Mouse (Mus musculus) left cerebral cortex, postnatal 4 days (tissue): ENCODE measurements around the gene Gcnt3. TPM values are rescaled to one million over a fixed set of nuclear protein-coding genes. Genes with fewer than 3 reads are reported as not detected.
"Not testable (repeated sequence)": the region's sequence is repeated elsewhere in the genome, so short reads cannot be mapped to it uniquely, and the experiment has no call there.

Experiments
- DNase-seq: peaks from one replicate; pipeline ENCODE4 v3.0.0-alpha.2; 2022
- intact Hi-C: fragments of 180-260 bp; cut with DNase I; formaldehyde crosslinking; loops from one replicate; pipeline ENCODE4 v1.15.1; 2025
- total RNA-seq, 2 experiments: library from RNA; stranded (reverse); gene quantifications; 2 replicates each; pipeline ENCODE4 v1.2.3; 2021

Gene Gcnt3
- total RNA-seq, 2 experiments from 2014 or later: not detected

DNA sequence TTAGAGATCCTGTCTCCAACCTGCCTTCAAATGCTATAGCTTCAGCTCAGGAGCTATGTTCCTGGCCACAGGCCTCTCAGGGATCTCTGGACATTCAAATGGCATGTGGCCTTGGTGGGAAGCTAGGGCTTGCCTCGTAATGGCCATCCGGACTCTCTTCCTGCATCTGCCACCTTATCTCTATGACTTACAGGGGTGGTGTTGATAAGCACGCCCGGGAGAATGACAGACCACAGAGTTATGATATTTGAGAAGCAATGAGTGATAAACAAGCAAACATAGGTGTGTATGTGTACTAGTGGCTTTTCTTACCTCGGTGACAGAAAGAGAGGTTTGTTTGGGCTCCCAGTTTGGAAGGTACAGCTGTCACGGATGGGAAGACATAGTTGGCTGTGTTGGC lies 8.4 kb upstream of the Gcnt3 start:
- intact Hi-C loops: no loop called here
- no peak for DNase-seq

DNA sequence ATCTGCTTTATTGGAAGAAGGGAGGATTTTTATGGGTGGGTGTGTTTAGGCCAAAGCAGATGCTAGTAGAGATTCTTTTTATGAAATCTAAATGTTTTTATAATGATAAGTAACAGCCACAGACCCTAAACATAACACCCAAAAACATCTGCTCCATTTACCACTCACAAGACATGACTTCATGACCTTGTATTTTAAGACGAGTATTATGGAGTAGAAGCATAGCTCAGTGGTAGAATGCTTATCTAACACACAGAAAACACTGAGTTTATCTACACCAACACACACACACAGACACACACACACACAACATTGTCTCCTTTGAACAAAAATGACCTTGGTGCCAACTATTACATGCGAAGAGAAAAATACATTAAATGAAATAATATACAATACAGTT lies 7.0 kb upstream of the Gcnt3 start:
- intact Hi-C loops: no loop called here
- no peak for DNase-seq

DNA sequence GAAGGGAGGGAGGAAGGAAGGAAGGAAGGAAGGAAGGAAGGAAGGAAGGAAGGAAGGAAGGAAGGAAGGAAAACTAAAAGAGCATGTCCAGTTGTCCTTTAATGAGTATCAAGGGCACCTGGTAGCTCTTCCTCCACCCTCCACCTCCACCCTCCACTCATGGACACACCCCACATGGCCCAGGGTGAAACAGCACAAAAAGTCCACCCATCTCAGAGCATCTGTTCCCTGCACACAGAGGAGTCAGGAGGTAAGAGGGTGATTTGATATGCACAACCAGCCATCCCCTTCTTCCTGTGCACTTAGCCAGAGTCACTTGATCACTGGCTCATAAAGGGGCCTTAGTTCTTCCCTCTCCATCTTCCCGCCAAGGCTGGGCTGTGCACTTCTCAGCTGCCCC lies 5.0 kb upstream of the Gcnt3 start:
- no peak for DNase-seq
- intact Hi-C loops: no loop called here

DNA sequence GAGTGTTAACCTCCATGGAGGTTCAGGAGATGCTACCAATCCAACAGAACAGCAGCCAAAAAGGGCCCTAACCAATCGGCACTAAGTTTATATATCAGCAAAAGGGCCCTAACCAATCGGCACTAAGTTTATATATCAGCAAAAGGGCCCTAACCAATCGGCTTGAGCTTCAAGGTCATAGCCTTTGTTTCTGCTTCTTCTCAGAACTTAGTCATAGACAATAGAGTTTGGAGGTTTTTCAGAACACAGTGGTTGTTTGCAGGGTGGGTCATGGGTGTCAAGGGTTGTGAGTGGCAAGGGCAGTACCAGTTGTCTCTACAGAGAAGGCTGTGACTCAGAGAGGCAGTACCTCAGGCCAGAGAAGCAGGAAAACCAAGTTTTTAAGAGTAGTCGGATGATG lies 4.2 kb upstream of the Gcnt3 start:
- intact Hi-C loops: no loop called here
- DNase-seq: no peak

DNA sequence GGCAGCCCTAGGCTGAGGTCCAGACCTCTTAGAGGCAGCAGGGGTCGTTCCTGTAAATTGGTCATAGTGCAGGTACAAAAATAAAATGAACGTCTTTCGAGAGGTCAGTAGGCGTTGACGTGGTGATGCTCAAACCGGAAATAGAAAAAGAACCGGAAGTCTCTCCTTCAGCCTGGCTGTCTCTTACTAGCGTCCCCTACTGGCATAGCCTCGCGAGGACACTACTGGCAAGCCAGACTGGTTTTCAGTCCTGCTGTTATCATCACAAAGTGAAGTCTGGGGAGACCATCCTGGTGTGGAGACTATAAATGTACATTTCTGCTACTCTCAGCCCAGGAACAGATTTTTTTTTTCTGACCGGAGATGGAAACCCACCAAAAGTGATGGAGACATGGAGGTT lies 2.7 kb upstream of the Gcnt3 start:
- intact Hi-C loops: no loop called here
- no peak for DNase-seq

DNA sequence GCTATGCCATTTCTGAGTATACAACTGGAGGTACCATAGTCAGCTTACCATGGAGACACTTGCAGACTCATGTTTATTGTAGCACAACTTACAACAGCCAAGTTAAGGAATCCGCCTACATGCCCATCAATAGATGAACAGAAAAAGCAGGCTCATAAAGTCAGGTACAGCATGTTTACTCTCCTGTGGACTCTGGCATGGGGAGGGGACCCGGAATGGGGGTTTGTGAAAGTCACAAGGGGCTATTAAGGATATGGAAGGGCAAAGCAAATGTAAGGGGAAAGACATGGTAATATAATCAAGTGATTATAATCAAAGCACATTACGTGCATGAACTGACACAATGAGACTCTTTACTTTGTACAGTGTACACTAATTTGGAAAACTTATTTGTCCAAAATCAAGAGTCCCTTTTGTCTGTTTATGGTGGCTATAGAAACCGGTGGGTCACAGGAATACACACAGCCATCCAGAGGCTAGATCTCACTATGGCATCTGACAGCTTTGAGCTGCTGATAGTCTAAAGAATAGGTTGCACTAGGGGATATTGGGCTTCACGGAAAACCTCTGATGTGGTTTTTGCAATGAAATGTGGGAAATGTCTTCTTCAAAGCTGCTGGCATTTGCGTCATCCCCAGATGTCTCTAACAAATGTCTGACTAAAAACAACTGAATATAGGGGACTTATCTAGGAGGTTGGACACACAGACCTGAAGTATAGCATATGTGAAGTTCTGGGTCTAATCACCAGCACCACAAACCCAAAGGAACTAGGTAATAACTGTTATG lies 1.9 kb upstream of the Gcnt3 start:
- intact Hi-C loops: no loop called here
- no peak for DNase-seq

DNA sequence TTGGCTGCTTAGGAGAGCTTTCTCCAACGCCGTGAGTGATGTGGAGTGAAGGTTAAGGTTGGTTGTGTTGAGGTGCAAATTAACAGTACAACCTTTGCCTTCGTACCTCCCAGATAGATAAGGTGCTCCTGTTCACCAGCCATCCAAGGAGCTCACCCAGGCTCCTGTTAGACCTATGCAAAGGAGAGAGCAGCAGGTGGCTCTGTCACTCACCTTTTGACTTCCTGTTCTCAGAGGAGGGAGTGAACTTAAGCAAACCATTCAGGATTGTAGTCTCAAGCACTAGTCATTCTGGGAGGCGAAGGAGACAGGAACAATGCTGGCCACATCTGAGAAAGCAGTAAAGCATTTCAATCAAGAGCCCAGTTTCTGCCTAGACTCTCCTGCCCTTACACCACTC lies 1.2 kb downstream of the Gcnt3 start:
- DNase-seq: no peak
- intact Hi-C loops: no loop called here

DNA sequence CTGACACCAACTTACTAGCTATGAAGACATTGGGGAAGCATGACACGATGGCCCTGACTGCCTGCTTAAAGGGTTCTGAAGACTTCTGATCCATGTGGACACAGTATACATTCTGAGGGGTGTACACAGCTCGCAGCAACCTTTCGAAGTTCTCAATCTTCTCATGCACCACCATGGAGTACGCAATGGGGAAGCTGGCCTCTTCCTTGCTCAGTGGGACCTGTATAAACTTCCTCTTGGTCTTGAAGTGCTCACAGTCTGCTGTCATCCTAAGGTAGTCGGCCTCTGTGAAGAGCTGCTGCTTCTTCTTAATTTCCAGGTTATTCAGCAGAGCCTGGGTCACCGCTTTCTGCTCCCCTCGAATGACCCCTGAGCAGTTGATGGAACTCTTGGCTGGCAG lies 3.2 kb downstream of the Gcnt3 start:
- intact Hi-C loops: no loop called here
- DNase-seq: no peak

DNA sequence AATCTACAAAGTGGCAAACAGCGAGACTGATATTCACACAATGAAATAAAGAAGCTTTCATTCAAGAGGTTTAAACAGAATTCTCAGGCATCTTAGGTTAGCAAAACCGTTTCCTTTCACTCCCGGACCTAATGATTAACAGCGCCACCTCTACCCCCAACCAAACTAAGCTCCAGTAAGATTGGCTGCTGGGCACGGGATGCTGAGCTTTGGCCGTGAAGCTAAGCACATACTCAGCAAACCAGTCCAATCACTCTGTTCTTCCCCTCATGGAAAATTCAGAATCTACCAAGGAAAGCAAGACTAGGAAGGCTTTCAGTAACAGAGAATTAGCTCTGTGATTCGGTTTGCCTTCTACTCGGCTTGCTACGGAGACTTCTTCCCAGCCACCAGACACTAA lies 4.8 kb downstream of the Gcnt3 start:
- no peak for DNase-seq
- intact Hi-C loops: no loop called here

DNA sequence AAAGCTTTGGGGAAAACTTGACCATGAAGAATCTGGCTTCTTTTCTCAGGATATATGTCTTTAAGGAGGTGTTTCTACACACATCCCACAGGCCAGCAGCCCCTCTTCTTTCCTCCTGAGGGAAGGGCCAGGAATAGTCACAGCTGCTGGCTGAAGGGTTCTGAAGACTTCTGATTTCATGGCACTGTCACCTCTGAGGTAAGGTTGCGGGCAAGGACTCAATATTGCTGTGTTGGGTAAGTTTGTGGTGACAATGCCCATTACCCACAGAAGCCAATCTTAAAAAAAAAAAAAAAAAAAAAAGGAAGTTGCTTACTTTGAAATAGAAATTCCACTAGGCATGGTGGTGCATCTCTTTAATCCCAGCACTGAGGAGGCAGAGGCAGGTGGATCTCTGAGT lies 5.7 kb downstream of the Gcnt3 start:
- intact Hi-C loops: no loop called here
- no peak for DNase-seq

DNA sequence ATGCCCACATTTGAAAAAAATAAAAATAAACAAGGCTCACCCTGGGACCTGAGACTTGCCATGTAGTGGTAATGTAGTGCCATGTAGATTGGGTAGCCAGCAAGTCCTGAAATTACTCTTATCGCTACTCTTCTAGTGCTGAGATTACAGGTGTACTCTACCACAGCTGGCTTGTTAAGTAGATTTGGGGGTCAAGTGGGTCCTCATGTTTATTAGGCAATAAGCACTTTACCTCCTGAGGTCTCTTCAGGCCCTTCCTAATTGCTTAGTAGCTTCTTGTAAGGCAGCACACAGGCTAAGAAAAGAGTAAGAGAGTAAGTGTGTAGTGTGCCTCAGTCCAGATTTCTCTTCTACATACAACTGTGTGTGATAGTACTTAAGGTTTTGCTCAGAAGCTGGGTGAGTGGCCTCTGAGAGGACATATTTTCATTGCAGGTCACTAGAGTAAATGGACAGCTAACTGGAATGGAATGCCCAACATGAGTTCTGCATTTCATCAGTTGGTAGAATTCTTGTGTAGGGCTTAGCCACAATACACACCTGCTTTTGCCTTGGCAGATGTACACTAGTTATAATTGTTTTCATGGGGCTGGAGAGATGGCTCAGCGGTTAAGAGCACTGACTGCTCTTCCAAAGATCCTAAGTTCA lies 12.4 kb downstream of the Gcnt3 start:
- DNase-seq: no peak

DNA sequence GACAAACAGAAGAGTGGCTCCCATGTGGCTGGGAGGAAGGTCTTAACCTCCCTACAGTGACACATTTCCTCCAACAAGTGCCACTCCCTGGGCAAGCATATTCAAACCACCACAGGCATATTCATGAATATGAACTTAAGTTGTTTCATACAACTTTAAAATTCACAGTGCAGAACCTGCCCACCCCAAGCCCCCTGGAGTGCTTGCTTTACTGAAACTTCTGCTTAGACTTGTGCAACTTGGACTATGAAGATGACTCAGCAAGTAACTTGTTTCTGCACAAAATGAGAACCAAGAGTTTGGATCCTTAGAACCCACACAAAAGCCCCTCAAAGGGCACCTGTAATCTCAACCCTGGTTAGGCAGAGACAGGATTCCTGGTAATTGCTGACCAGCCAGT lies 13.2 kb downstream of the Gcnt3 start:
- intact Hi-C loops: no loop called here
- DNase-seq: no peak

More for the DNA sequence above, 12.4 kb downstream of the Gcnt3 start:
- intact Hi-C loops: no loop called here

DNA sequence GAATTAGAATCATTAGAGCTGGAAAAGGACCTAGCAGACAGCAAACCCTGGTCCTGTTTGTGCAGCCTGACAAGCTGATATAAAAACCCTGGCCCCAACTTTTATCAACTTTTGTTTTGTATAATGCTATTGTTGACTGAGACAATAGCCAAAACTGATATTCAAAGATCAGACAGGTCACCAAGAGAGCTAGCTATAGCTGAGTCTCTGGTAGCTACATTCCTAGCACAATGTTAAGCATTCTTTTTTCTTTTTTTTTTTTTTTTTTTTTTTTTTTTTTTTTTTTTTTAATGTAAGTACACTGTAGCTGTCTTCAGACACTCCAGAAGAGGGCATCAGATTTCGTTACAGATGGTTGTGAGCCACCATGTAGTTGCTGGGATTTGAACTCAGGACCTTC lies 14.3 kb downstream of the Gcnt3 start:
- DNase-seq, intact Hi-C loops: not testable (repeated sequence)

DNA sequence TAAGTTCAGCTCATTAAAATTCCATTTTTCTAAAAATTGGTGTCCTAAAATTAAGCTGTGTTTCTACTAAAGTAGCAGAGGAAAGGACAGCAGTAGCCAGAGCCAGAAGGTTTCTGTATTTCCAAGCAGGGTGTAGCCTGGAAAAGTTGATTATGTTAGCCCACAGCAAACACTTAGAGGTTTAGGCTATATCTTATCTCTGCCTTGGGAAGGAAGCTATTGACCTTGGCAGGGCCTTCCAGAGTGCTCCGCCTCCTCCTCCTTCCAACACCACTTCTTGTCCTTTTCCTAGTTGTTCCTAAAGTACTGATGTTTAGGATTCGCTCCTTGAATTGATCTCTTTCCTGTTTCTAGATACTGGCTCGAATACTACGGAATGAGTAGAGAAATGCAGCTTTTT lies 15.8 kb downstream of the Gcnt3 start:
- intact Hi-C loops: no loop called here
- no peak for DNase-seq

DNA sequence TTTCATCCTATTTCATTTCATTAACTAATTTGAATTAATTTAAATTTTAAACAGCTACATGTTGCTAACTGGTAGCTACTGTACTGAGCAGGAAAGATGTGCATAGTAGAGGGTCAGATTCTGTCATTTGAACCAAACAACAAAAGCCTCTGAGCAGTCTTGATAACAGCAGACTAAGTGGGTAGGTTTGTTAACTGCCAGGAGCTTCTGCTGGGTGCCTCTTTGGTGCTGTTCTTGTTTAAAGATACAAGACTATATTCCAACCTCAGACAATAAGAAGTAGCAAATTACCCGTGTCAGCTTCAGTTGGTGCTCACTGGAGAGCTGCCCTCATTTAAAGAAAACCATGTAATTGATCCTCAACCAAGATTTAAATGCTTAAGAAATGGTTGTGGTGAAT lies 16.3 kb downstream of the Gcnt3 start:
- no peak for DNase-seq
- intact Hi-C loops: no loop called here

DNA sequence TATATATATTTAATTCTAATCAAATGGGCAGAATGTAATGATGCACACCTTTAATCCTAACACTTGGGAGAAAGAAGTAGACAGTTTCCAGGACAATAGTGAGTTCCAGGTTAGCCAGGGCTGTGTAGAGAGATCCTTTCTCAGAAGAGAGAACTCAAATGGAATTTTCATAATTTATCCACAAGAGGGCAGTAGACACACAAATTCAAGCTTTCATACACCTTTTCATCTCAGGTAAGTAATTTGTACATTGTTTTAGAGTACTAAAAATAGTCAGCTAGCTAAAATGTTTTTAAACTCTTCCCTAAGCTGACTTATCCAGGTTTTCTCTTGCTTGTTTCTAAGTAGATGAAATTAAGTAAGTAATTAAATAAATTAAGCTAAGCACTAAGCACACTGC lies 19.0 kb downstream of the Gcnt3 start:
- DNase-seq: no peak
- intact Hi-C loops: loop anchor here (5.0 kb wide), 1 partner anchor 63 kb away; no protein-coding TSS in a partner anchor

DNA sequence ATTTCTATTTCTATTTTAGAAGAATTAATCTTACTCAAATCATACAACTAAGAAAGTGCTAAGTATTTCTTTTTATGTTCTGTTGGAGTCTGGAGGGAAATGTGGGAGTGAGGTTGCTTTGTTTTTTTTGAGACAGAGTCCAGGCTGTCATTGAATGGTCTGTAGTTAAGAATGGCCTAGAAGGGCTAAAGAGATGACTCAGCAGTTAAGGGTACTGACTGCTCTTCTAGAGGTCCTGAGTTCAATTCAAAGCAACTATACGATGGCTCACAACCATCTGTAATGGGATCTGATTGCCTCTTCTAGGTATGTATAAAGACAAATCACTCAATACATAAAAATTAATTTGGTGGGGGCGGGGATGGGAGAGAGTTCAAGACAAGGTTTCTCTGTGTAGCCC lies 22.3 kb downstream of the Gcnt3 start:
- intact Hi-C loops: loop anchor here (5.0 kb wide), 1 partner anchor 67 kb away; no protein-coding TSS in a partner anchor
- no peak for DNase-seq

DNA sequence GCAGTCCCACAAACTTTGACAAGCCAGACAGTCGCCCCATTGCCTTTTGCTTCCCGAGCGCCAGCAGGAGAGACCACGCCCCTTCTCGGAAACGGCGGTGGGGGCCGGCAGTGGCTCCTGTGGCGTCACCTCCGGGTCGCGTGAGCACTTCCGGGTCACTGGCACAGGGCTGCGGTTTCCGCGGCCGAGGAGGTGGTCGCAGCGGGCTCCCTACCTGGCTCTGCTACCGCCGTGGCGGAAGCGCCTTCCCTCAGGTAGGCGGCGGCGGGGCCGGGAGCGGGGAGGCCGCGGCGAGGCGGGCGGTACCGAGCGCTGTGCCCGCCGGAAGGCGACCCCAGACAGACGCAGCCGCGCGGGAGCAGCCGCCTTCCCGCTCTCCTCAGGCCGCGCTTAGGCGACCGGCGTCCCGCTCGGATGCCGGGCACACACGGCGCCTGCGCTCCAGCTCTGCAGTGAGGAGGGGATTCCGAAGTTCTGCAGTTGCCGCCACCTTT lies 25.4 kb downstream of the Gcnt3 start, which contains the start of gene Gtf2a2:
TSS of gene Gtf2a2 (plus strand) at position 143 of the 494 bp plus-strand sequence.
- DNase-seq: peak; percentile 95
- intact Hi-C loops: no loop called here

DNA sequence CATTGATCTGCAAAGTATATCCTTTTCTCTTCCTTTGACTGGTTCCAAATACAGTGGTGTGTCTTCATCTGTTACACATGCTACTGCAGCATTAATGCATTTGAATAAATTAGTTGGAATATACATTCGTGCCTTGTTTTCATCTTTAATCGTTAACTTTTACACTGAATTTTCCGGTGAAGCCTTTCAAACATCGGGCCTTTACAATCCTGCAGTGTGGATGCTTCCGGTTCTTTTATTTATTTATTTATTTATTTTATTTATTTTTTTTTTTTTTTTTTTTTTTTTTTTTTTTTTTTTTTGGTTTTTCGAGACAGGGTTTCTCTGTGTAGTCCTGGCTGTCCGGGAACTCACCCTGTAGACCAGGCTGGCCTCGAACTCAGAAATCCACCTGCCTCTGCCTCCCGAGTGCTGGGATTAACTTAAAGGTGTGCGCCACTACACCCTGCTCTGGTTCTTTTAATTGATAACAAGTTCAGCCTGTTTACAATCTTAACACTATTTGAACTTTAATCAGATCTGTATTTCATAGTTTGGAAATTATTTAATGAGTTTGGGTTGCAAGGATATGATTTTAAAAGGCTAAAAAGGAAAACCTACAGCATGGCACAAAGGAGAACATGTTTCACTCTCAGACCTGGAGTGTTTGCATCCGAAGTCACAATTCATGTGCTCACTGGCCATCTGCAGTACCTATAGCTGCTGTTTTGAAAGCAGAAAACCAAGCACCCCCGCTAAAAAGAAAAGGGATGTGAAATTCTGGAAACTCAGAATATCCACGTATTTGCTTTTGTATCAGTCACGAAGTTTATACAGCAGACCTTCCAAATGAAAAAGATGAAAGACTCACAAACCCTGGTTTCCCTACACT lies 26.1 kb downstream of the Gcnt3 start:
- intact Hi-C loops: no loop called here

DNA sequence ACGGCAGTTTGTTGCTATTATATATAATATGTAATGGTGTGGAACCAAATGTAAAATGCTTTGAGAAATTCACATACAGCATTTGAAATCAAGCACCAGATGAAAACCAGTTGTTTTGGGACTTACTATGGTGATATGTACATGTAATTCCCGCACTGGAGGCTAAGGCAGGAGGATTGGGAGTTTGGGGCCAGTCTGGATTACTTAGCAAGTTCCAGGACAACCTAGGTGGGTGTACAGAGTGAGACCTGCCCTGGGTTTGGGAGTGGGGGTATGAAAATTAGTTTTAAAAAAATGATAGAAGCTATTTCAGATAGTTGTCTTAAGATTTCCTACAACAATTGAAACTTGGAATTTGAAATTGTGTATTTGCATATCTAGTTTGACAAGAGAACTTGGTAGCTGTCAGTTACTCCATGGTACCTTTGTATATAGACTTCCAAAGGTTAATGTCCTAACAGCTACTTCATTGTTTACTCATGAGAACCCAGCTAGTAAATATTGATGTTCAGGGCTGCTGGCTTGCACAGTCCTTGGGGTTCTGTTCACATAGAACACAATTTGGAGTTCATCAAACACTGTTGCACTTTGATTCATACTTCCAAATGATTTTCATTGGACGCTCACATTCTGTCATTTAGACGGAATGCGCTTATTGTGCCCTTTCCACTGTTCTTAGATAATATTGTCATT lies 27.0 kb downstream of the Gcnt3 start:
- DNase-seq: no peak
- intact Hi-C loops: no loop called here

More for the DNA sequence above, 26.1 kb downstream of the Gcnt3 start:
- DNase-seq: no peak
